Mouse (Mus musculus) frontal cortex, postnatal 10 days (tissue): ENCODE results near the gene C130026I21Rik.
"Not testable (repeated sequence)": the region's sequence is repeated elsewhere in the genome, so short reads cannot be mapped to it uniquely, and the experiment has no call there.

Source experiments
- DNase-seq, 2 experiments: peaks; one replicate each; pipeline ENCODE4 v3.0.0; 2022; ENCODE audit warnings: low spot score in 2 of 2, mixed read lengths in 1 of 2

The C130026I21Rik gene

GRCm38 (mm10) chr1:85121841-85122240, 148.5 kb downstream of the C130026I21Rik start:
- not testable (repeated sequence) for DNase-seq

DNA sequence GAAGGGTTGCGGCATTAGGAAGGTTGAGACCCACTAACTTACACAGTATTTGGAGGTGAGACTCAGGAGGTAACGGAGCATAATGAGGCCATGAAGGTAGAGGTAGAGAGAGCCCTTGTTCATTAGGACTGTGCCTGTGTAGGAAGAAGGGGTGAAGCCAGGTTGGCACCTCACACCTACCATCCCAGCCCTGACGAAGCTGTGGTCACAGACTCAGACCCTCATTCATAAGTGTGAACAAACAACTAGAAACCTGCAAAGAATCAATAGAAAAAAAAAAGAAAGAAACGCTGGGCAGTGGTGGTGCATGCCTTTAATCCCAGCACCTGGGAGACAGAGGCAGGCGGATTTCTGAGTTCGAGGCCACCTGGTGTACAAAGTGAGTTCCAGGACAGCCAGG, 152.0 kb downstream of the C130026I21Rik start:
- not testable (repeated sequence) for DNase-seq

- DNase-seq, result not testable (repeated sequence)
These were observed 152.8 kb downstream of the C130026I21Rik start for GRCm38 (mm10) chr1:85117537-85117936.

GRCm38 (mm10) chr1:85114666-85115402, 155.5 kb downstream of the C130026I21Rik start:
- DNase-seq, result not testable (repeated sequence)

GRCm38 (mm10) chr1:85114078-85114477, 156.3 kb downstream of the C130026I21Rik start:
- not testable (repeated sequence) for DNase-seq

GRCm38 (mm10) chr1:85112889-85113288, 157.5 kb downstream of the C130026I21Rik start:
- not testable (repeated sequence) for DNase-seq

- DNase-seq, result not testable (repeated sequence)
These were observed 158.1 kb downstream of the C130026I21Rik start for GRCm38 (mm10) chr1:85112266-85112665.

GRCm38 (mm10) chr1:85111572-85111971, 158.8 kb downstream of the C130026I21Rik start:
- not testable (repeated sequence) for DNase-seq

GRCm38 (mm10) chr1:85110876-85111275, 159.5 kb downstream of the C130026I21Rik start:
- DNase-seq, result not testable (repeated sequence)

- not testable (repeated sequence) for DNase-seq
These were observed 160.6 kb downstream of the C130026I21Rik start, which contains the start of gene A530032D15Rik for GRCm38 (mm10) chr1:85109753-85110152. A530032D15Rik (minus strand) TSS chr1:85109853.

DNA sequence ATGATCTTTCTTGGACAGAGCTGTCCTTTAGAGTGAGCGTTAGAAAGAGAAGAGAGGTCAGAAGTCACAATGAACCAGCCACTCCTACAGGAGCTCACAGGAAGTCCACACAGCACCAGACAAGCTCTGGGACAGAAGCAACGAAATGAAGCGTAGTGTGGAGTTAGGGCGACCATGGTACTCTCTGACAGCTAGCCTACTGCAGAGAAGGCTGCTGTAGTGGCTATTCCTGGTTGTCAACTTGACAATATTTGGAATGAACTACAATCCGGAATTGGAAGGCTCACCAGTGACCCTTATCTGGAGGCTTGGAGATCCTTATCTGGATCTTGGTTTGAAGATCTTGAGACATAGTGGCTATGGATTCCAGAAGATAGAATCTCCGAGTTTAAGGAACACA, 164.4 kb downstream of the C130026I21Rik start:
- DNase-seq, result not testable (repeated sequence)

GRCm38 (mm10) chr1:85105336-85105735, 165.0 kb downstream of the C130026I21Rik start:
- DNase-seq, result not testable (repeated sequence)

DNA sequence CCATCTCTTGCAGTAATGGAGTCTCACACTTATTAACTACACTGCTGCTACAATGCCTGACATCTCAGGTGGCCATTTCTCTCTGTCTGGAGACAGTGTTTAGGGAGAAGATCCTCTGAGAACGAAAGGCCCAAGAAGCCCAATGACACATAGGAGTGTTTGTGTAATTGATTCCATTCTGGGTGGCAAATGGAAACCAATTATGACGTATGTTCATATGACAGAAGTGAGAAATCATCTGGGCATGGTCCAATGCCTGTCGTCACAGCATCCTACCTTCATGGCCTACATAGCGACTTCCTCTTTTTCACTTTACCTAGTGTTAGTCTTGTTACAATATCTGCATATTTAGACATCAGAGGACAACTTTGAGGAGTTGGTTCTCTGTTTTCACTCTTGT, 168.6 kb downstream of the C130026I21Rik start:
- DNase-seq, result not testable (repeated sequence)

GRCm38 (mm10) chr1:85099864-85100263, 170.5 kb downstream of the C130026I21Rik start, which contains the start of gene Gm10553:
Gm10553 (plus strand) TSS chr1:85100164.
- DNase-seq, result not testable (repeated sequence)

DNA sequence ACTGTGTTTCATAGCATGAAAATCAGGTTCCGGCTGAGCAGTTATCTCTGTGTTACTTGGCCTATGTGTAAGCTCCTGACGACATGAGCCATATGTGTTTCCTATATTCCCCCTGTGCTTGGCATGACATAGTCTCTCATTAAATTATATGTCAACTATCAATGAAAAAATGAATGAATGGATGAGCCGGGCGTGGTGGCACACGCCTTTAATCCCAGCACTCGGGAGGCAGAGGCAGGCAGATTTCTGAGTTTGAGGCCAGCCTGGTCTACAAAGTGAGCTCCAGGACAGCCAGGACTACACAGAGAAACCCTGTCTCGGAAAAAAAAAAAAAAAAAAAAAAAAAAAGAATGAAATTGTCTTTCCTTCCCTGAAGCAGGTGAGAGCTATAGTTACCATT, 171.3 kb downstream of the C130026I21Rik start:
- not testable (repeated sequence) for DNase-seq

DNA sequence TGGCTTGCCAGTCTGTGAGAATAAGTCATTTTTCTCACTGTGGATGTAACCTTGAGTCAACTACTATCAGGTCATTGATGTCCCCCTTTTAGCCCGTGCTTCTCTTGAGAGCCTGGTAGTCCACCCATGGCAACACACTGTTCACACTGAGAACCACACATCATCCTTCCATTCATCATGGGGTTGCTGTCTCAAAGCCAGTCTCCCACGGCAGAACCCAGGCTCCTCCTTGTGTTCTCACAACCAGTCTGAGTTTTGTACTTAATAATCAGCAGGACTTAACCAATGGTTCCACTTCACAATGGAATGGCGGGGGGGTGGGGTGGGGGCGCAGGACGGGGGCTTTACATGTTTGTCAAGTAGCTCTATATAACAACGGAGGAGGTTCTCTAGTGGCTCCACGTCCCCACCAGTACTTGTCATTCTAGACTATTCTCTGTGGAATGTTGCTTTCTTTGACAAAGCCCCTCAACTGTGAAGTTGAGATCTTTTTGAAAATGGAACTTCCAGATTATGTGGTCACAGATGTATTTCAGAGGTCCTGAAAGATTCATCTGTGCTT, 177.3 kb downstream of the C130026I21Rik start:
- DNase-seq, result not testable (repeated sequence)

DNA sequence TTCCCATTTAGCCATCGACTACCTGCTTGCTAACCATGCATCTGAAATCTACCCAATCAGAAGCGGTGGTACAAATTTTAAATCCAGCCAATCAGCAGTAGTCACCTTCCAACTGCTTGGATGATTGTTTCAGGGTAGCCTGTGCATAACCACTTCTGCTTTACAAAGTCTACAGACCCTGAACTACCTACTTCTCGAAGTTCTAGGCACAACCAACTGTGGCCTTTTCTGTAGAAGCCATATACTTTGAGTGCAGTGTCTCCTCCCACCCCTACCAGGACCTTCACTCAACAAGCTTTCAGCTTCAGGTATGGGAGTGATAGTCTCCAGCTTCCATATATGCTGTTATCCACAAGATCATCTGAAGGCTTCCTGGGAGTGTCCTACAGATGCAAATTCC, 178.2 kb downstream of the C130026I21Rik start:
- DNase-seq, result not testable (repeated sequence)

DNA sequence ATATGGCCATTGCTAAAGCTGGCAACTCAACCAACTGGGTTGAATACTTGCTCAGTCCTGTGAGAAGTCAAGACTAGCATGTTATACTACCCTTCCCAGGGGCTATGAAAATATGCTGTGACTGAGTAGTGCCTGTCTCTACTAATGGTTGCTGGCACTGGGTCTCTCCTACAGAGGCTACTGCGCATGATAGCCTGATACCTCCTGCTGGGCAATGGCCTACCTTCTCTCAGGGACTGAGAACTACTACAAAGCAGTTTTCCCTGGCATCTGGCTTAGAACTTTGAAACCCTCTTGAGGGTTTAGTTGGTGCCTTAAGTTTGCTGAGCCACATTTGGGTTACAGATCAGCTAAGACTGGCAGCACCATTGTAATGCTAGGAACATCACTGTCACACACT, 184.2 kb downstream of the C130026I21Rik start:
- not testable (repeated sequence) for DNase-seq

DNA sequence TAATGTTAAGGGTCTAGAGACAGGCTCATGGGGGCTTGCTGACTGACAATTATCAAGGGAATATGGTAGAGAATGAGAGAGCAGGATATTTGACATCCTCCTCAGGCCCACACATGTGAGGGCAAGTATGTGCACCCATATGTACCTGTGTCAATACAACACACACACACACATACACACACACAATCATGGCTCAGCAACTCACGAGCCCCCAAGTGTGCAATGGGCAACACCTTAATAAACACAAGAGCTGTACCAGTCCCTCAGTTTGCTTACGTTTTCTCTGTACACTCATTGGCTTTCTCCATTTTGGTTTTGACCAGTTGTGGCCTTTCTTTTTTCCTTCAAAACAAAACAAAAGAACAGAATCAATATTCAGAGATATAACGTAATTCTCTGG, 185.6 kb downstream of the C130026I21Rik start:
- not testable (repeated sequence) for DNase-seq

- DNase-seq, result not testable (repeated sequence)
These were observed 197.3 kb downstream of the C130026I21Rik start for GRCm38 (mm10) chr1:85073099-85073498.

DNA sequence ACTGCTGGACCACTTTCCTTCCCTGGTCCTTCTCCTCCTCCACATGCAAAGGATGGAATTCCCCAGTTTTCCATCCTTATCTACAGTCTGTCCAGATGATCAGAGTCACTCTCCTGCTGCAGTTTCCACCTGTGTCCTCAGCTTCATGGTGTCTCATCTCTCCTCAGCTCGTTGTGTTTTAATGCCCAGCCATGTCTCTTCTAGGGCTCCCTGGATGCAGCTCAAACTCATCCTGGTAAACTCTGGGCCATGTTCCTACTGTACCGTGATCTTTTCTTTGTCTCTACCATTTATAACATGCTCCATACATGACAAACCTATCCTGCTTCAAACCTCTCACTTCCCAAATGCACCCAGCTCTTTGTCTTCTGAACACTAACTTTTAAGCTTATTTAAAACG, 198.7 kb downstream of the C130026I21Rik start:
- DNase-seq, result not testable (repeated sequence)

- not testable (repeated sequence) for DNase-seq
These were observed 234.6 kb downstream of the C130026I21Rik start for GRCm38 (mm10) chr1:85035801-85036200.

- DNase-seq, result not testable (repeated sequence)
These were observed 236.0 kb downstream of the C130026I21Rik start for GRCm38 (mm10) chr1:85034394-85034793.
